Mouse (Mus musculus) adrenal gland, postnatal 36 days (tissue): ENCODE results near the gene Galnt15. TPM values are rescaled to one million over a fixed set of nuclear protein-coding genes. Genes with fewer than 3 reads are reported as not detected.

Experiments used
- DNase-seq, 2 experiments: peaks; one replicate each; pipeline ENCODE4 v3.0.0; 2021; ENCODE audit warnings: mixed read lengths in 1 of 2
- long read RNA-seq, 2 experiments: library from polyadenylated mRNA; stranded (forward); transcript quantifications; one replicate each; pipeline ENCODE4 v2.0.0; 2021; ENCODE audit warnings: borderline sequencing depth in 2 of 2
- total RNA-seq, 2 experiments: library from RNA; stranded (reverse); gene quantifications; 2 replicates each; pipeline ENCODE4 v1.2.3; 2021

Gene Galnt15
- total RNA-seq = 1 to 10 TPM; 5.3 to 9.9 TPM
- long read RNA-seq, experiment 1, full-length matches to known transcripts = 2 of 4 reads
- long read RNA-seq, experiment 1, partial matches to known transcripts = 2 of 4 reads
- long read RNA-seq, experiment 1, other reads (novel, unspliced or antisense) = 0 of 4 reads
- long read RNA-seq, experiment 2, partial matches to known transcripts = 0 of 2 reads
- long read RNA-seq, experiment 2, other reads (novel, unspliced or antisense) = 2 of 2 reads

DNA sequence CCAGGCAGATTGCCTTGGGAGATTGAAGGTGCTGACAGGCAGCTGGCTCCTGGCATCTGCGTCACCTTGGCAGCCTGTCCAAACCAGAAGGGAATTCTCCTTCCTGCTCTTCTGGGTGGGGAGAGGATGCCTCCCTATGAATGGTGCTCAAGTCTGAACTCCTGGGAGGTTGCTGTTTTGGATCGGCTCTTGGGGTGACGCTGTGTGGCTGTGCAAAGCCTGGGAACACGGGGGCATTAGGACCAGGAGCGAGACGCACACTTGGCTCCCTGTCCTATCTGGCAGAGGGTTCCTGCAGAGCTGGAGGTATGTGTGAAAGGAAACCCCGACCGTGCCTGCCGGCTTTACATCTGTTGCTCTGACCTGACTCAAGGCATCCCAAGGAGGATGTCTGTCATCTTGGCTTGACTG is at the start of gene Galnt15:
TSS of gene Galnt15 (plus strand) at position 309 of the 411 bp plus-strand sequence.
- DNase-seq = peak; percentile 48 to 67

DNA sequence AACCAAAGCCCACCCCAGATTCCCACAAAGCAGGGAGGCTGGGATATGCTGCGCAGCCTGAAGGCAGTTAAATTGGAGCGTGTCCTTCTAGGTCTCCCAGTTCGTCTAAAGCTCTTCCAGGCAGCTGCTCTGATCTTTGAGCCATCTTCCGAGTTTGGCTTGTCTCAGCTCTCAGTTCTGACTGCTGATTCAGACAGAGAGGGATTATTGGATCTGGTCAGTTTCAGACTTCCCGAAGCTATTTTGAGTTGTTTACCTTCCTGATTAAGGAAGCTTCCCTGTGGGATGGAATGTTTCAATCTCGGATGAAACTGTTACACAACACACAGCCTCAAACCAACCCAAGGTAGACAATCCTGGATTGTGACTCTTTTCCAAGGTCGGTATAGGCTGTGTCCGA is 34.8 kb upstream of the Galnt15 start:
- DNase-seq = no peak

DNA sequence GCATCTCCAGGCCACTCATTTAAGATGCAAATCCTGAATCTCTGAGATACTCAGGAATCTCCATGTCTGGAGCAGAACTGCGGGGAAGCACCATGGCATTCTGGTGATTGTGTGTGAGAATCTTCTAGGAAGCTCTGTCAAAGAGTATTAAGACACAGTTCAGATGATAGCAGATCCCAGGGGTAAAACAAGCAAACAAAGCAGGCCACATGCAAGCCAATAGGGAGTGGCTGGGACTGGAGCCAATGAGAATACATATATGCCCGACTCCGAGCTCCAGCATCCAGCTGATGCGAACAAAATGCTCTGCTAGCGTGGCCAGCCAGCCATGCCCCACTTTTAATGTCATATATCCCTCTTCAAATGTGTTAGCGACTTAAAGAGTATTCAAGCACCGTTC is 27.8 kb upstream of the Galnt15 start:
- DNase-seq = no peak

DNA sequence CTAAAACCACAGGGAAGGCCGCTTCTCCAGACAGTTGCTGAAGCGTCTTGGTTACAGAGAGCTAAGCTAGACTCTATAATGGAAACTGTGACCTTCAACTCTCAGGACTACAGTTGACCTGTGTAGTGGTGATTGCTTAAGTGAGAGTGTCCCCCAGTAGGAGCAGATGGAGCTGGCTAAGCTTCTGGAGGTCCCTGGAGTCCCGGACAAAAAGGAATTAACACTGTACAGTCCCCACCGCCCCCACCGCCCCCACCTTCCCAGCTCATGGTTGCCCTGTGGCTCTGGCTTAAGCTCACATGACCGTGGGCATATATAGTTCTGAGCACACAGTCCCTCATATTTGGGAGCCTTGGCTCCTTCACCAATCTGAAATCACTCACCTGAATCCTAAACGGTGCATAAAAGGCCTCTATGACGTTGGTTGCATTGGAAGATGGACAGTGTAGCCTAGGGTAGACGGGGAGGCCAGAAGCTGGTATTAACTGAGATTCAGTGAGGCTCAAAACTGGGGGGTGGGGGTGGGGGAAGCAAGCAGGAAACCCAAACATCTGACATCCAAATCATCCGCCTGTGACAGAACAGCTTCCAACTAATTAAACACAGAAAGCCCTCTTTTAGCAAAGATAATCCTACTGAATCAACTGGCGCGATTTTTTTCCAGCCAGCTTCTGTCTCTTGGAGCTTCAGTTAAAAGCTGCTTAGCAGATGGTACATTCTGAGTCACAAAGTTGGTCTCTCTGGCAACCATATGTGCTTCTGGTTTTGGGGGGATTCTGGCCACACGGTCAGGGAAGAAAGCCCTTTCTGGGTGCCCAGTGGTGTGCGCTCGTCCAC is 26.1 kb upstream of the Galnt15 start:
- DNase-seq = no peak

DNA sequence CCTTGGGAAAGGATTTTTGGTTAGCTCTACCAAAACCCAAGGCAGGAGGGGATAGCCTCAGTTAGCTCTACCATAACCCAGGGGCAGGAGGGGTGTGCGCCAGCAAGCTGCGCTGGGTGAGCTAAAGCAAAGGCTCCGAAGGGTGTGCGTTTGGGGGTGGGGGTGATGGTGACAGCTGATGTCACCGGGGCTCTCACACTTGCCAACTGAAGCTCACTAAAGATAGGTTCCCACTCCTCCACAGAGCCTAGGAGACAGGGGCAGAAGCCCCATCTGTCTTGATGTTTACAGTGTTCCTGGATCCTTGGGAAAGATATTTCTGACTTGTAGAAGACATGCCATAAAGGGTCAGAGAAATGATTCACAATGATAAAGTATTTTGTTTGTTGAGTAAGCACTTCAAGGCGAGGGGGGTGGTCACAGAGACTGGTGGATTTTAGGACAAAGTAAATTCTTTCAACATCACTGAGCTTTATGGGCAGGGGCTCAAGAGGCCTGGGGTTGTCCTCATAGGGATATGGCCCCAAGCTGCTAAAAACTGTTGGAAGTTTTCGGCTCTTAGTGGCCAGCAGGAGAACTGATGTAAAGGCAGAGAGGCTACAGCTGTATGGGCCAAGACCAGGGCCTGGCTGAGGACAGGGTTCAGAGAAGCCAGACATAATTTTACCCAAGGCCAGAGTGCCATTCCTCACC is 24.7 kb upstream of the Galnt15 start:
- DNase-seq = peak in 1 of 2 experiments; percentile 22

DNA sequence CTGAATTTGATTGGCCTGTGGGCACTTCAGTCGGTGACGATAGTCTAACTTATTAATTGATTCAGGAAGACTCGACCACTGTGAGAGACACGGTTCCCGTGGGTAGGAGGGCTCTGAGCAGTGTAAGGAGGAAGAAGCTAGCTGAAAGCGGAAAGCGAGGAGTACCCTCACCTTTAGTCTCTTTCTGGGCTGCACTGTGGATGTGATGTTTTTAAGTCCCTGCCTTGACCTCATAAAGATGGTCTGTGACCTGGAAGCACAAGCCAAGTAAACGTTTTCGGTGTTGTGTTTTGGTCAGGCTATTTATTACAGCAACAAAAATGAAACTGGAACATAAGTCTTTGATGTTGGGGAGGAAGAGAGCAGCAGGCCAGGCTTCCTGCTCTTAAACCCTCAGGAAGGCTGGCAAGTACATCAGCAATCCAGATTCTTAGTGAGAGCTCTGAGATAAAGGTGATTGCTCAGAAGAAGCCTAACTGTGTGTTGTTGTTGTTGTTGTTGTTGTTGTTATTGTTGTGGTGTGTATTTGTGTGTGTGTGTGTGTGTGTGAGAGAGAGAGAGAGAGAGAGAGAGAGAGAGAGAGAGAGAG is 23.0 kb upstream of the Galnt15 start:
- no peak for DNase-seq

DNA sequence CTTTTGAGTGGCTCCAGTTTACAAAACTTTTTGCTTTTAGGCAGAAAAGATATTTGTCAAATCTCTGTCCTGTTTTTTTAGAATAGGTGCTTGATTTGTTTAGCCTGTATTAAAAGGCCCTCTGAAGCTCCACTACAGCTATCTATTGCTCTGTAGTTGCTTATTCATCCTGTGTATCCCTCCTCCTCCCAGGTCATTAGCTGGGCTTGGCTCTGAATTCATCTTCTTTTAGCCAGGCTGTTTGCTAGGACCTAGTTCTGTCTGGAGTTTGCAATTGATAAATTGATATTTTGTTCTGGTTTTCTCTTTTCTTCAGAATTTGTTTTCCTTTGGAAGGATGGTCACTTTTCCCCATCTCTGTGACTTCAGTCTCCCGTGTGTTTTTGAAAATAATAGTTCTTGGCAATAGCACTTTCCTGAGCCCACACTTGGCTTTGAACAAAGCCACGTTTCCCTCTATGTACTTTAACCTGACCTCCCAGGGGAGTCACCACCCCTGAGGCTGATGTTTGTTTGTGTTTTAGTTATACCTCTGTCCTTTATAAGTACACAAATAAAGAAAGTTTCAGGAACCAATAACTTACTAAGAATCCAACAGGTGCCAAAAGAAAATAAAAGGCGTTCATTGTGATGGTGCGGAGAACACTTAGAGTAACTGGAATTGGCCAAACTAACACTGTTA is 21.0 kb upstream of the Galnt15 start:
- DNase-seq = no peak

DNA sequence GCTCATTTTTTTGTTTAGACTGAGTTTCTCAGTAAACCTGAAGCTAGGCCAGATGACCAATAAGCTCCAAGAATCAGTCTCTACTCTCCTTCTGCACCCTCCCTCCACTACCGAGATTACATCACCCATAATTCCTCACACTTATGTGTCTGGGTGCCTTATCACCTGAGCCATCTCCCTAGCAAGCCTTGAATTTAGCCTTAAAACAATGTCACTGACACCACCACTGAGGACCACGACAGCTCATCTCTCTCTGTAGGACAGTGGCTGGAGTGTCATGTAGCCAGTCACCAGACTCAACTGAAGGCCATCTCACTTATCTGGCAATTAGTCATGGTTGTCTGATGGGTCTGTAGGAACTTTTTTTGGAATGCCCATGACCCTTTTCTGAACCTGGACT is 19.1 kb upstream of the Galnt15 start:
- no peak for DNase-seq

DNA sequence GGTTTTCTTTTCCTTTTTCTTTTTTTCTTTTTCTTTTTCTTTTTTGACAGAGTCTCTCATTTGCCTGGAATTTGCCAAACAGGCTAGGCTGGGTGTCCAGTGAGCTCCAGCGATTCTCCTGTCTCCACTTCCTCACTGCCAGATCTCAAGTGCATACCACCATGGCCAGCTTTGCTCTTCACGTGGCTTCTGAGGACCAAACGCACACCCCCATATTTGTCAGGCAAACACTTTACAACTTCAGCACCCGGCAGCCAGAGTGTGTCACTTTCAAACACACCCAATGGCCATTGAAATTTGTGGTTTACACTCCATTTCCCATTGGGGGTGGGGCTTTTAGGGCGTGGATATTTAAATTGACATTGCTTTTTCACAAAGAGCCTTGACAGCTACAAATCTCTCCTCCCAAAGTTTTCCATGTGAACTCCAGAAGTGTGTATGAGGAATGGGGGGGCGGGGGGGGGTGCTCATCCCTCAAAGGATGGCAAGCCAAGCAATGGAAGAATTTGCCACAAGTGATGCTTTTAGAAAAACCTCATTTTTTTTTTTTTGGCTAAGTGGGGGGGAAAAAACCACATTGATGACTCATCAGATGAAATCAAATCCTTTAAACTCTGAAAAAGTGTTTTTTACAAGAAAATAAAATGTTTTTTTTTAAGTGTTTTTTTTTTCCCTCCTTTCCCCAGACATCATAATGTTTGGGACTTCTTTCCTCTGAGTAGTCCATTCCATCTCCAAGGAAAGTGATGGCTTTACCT is 17.1 kb upstream of the Galnt15 start:
- DNase-seq = no peak

DNA sequence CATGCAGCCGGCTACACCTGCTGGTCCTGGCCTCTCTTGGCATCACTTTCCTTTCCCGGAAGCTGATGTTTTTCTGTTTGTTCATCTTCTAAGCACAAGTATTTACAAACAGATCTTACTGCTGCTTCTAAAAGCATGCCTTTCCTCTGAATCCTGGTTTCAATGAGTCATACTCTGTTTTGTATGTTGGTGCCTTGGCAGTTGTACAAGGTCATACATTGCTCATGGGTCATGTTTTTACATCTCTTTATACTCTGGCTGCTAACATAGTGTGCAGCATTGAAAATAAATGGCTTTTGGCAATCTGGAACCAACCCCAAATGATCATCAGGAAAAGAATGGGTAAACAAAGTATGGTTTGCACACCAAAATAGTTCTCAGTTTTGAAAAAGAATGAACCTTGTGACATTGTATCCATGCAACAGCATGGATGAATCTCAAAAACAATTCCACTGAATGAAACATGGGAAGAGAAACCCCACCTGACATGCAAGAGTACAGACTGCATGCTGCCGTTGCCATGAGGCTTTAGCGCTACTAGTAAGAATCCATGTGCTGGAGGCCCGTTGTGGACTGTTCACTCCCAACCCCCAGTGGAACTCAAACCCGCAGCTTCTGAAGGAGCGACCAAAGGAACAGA is 13.5 kb upstream of the Galnt15 start:
- DNase-seq = peak; percentile 29 to 61

DNA sequence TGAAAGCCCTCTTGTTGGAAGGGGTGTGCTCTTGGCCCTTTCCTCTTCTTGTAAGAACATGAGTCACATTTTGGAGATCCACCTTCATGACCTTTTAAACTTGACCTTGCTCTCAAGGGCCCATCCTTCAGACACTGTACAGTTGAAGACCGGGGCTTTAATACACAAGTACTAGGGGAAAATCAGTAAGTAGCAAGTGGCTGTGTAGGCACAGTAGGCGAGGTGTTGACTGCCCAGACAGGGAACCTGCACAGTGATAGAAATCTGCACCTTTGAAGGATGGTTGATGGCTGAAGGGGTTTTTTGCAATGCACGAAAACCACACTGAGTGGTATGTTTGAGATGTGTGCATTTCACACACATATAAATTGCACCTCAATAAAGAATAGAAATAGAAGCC is 12.3 kb upstream of the Galnt15 start:
- DNase-seq = no peak

DNA sequence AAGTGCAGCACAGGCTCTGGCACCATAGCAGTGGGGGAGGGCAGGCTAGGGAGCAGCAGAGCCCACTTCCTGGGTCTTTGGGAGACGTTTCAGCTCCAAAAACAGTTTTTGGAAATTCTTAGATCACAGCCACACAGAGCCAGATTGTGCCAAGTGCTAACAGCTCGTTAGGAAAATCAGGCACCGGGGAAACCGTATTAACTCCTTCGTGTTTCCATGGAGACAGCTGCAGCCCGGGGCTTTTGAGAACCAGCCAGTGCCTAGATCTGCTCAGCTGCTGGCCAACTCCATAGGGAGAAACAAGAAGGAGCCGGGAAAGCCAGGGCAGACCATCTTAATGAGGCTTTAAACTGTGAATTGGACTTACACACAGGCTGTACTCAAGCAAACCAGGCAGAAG is 11.9 kb upstream of the Galnt15 start:
- DNase-seq = peak; percentile 32 to 39

DNA sequence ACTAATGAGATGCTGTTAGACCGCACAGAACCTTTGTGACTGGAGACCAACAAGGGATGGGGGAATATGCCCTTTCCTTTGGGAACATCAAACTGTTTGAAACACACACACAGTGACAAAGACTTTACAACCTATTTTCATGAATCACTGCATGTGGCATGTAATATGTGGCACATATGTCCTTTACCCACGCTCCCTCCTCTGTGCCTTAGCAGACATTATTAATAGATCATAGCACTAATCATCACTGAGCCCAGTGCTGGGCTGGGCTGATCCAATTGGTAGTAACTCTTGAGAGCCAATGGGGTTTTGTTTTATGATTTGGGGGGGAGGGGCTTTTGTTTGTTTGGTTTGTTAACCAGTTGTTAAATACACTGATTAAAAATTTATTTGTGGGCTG is 11.3 kb upstream of the Galnt15 start:
- DNase-seq = no peak

DNA sequence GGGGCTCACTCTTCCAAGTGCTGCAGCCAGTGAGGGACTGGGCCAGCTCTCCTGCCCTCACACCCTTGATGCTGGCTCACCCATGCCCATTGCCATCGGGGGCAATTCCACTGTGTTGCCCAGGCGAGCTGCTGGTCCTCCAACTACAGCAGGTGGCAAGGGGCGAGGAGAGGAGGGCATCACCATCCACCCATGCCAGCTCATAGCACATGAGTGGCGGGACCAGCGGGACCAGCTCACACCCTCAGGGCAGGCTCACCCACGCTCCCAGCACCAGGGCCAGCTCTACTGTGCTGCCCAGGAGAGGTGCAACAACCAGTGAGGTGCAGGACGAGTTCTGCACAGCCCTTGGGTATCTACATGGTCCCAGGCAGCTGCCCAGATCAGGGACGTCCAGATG is 9.7 kb upstream of the Galnt15 start:
- no peak for DNase-seq

DNA sequence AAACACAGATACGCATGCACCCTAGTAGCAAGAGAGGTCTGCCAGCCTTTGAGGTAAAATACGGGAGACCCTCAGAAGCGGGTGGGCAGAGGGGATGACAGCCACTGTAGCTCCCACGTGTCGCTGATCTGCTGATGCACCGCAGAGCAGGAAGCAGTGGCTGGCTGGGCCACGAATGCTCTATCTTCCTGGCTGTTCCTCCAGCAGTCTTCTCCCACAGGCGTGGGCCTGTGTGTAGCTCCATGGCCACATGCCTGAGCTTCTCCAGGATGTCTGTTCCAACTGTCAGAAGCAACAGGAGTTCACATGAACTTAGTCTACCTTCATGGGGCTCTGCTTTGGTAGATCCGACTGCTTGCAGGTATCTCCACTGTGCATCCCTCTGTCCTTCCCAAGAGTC is 6.8 kb upstream of the Galnt15 start:
- DNase-seq = no peak

DNA sequence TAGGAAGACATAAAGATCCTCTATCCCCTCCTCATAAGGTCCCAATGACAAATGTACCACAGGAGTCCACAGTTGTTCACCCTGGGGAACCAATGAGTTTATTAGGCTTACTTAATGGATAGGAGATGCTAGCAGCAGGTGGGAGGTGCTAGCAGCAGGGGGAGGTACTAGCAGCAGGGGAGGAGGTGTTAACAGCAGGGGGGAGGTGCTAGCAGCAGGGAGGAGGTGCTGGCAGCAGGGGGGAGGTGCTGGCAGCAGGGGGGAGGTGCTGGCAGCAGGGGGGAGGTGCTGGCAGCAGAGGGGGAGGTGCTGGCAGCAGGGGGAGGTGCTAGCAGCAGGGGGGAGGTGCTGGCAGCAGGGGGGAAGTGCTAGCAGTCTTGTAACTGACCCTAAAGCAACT is 6.3 kb upstream of the Galnt15 start:
- no peak for DNase-seq

DNA sequence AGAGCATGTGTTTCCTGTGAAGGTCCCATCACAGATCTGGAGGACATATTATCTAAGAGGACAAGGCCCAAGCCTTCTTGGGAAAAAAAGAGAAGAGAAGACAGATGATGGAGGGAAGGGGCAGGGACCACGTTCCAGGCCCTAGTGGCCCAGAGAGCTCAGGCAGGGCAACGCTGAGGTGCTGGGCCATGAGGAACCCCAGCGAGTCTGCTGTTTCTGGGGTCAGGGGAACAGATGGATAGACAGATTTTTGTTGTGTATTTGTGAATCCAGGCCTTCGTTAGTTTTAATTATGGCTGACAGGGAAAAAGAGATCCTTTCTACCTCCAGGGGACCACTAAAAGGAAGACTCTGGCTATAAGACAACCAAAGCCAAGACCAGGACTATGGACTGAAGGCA is 4.9 kb upstream of the Galnt15 start:
- no peak for DNase-seq

DNA sequence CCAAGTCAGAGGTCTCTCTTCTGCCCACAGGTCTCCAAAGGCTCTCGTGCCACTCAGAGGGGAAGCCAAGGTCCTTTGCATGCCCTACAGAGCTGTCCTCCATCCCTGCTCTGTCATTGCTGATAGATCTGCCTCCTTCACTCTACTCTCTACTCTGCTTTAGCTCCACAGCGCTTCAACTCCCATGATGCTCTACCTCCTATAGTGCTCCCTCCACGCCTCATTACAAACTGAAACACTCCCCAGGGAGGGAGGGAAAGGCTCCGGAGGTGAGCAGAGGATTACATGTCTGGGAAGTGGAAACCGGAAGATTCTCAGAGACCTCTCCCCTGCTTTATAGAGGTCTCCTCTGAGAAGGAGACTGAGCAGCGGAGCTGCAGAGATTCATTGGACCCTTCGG is 1.6 kb upstream of the Galnt15 start:
- no peak for DNase-seq

DNA sequence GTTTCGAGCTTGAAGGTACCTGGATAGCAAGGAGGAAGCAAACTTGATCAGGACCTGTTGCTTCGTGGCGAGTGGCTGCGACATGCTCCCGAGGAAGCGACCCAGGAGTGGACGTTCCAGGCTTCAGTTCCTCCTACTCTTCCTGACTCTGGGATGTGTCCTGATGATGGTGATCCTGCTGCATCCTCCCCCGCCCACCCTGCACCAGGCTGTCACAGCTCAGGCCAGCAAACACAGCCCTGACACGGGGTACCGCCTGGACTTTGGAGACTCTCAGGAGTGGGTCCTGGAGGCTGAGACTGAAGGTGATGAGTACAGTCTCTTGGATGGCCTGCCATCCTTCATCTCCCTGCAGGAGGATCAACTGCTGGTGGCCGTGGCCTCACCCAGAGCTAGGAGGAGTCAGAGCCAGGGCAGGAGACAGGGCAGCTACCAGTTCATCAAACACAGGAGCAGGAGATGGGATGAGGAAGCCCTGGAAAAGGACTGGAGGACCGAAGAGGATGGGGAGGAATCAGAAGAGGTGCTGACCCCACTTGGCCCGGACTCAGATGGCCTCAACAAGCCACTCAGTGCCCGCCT is 713 bp downstream of the Galnt15 start:
- peak in 1 of 2 experiments; percentile 42 for DNase-seq

DNA sequence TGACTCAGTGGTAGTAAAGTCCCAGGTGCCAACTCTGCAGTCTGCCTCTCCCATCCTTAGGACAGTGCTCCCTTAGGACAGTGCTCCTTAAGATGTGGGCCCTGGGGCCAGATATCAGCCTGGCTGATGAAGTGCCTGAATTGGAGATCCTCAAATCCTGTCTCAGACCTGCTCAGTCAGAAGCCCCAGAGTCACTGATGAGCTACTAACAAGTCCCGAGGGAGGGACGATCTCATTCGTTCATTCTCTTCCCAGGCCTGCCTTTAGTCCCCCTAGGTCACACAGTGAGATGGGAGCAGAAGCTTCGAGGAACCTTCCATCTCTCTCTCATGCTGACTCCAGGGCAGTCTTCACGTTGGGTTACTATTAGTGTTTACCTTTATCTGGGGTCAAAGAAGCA is 1.3 kb downstream of the Galnt15 start:
- DNase-seq = no peak

DNA sequence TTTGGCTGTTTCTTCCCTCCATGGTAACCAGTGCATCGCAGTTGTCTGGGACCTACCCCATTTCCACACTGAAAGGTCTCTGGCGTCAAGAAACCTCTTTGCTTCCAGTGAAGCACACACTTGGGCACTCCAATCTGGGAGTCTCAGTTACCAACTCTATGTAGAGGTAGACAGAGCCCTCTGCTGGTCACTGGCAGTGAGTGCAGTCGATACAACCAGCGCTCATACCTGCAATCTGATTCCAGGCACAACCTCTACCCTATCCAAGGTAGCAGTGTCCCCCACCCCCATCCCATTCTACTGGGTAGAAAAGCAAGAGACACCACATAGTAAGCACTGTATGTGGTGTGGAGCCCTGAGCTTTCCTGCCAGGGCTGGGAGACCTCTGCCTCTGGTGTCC is 3.7 kb downstream of the Galnt15 start:
- DNase-seq = peak; percentile 63 to 79
